Mouse (Mus musculus): Measurements from ENCODE around the gene Ikzf5. TPM values are rescaled to one million over a fixed set of nuclear protein-coding genes. Genes with fewer than 3 reads are reported as not detected.
"Not testable (repeated sequence)": the region's sequence is repeated elsewhere in the genome, so short reads cannot be mapped to it uniquely, and the experiment has no call there.

Gene Ikzf5
- total RNA-seq, 2 experiments from 2014 or later: 35.4 to 36.2 TPM

- DNase-seq: no peak
- intact Hi-C loops (cut with DNase I): no loop called here
- H3K27ac ChIP-seq: peak overlapping the region; percentile 96
- no peak for TF ChIP-seq CTCF (IDR thresholded peaks at IDR 0.05)
- peak overlapping the region; percentile 74 for H3K4me3 ChIP-seq
Observed at GRCm38 (mm10) chr7:131409321-131409987, 867 bp downstream of the Ikzf5 start.

GRCm38 (mm10) chr7:131391761-131392160 is 18.6 kb downstream of the Ikzf5 start:
- H3K27ac ChIP-seq; intact Hi-C loops (cut with DNase I); H3K4me3 ChIP-seq; DNase-seq: not testable (repeated sequence)

GRCm38 (mm10) chr7:131371880-131372651 is 38.3 kb downstream of the Ikzf5 start:
- intact Hi-C loops (cut with DNase I): no loop called here
- no peak for TF ChIP-seq CTCF (IDR thresholded peaks at IDR 0.05)
- Histone ChIP-seq H3K27ac (peak overlapping the region; percentile 97), H3K4me3 (peak overlapping the region; percentile 88)
- no peak for DNase-seq

GRCm38 (mm10) chr7:131371470-131371860 is 38.9 kb downstream of the Ikzf5 start:
- Histone ChIP-seq H3K4me3 (peak overlapping the region; percentile 88), H3K27ac (peak overlapping the region; percentile 97)
- no peak for TF ChIP-seq CTCF (IDR thresholded peaks at IDR 0.05)
- no peak for DNase-seq
- intact Hi-C loops (cut with DNase I): no loop called here

GRCm38 (mm10) chr7:131370648-131371469 is 39.5 kb downstream of the Ikzf5 start, which contains the start of gene Pstk:
Gene Pstk (plus strand): TSS chr7:131371141.
- Histone ChIP-seq H3K27ac (peak within 1 kb of the TSS; percentile 97), H3K4me3 (peak within 1 kb of the TSS; percentile 88)
- peak; percentile 93; the same call in 1 of the 2 replicates for TF ChIP-seq CTCF (IDR thresholded peaks at IDR 0.05)
- DNase-seq: peak; percentile 93
- intact Hi-C loops (cut with DNase I): no loop called here

- Histone ChIP-seq H3K27ac (no peak overlapping the region), H3K4me3 (no peak overlapping the region)
- no peak for TF ChIP-seq CTCF (IDR thresholded peaks at IDR 0.05)
- DNase-seq: no peak
- intact Hi-C loops (cut with DNase I): loop anchor here (10.0 kb wide), 1 partner anchor 191 kb away; no protein-coding TSS in a partner anchor
Observed at GRCm38 (mm10) chr7:131364131-131364530, 46.2 kb downstream of the Ikzf5 start.

GRCm38 (mm10) chr7:131362615-131363300 is 47.6 kb downstream of the Ikzf5 start, which contains the start of gene 2310057M21Rik:
Gene 2310057M21Rik (minus strand): TSS chr7:131362759.
- peak within 1 kb of the TSS; percentile 97 for H3K4me3 ChIP-seq
- peak; percentile 97 for DNase-seq
- H3K27ac ChIP-seq: peak within 1 kb of the TSS; percentile 97
- intact Hi-C loops (cut with DNase I): loop anchor here (2.0 to 10.0 kb wide), 2 partner anchors 48 to 192 kb away; partner anchors contain the start of genes Acadsb and Ikzf5
- TF ChIP-seq CTCF (IDR thresholded peaks at IDR 0.05): no peak

GRCm38 (mm10) chr7:131362269-131362614 is 48.1 kb downstream of the Ikzf5 start:
- intact Hi-C loops (cut with DNase I): loop anchor here (2.0 to 10.0 kb wide), 2 partner anchors 49 to 193 kb away; partner anchors contain the start of genes Acadsb and Ikzf5
- H3K27ac ChIP-seq: peak overlapping the region; percentile 97
- H3K4me3 ChIP-seq: peak overlapping the region; percentile 97
- peak; percentile 90 for DNase-seq
- no peak for TF ChIP-seq CTCF (IDR thresholded peaks at IDR 0.05)

- DNase-seq: no peak
- Histone ChIP-seq H3K4me3 (no peak overlapping the region), H3K27ac (no peak overlapping the region)
- no peak for TF ChIP-seq CTCF (IDR thresholded peaks at IDR 0.05)
- intact Hi-C loops (cut with DNase I): no loop called here
Observed at GRCm38 (mm10) chr7:131356105-131356504, 54.2 kb downstream of the Ikzf5 start.

GRCm38 (mm10) chr7:131345856-131346541 is 64.3 kb downstream of the Ikzf5 start:
- Histone ChIP-seq H3K27ac (peak overlapping the region; percentile 20), H3K4me3 (no peak overlapping the region)
- no peak for TF ChIP-seq CTCF (IDR thresholded peaks at IDR 0.05)
- DNase-seq: peak; percentile 33
- intact Hi-C loops (cut with DNase I): no loop called here

Other genes starting within 250 kb of the Ikzf5 start
- gene 5430419D17Rik, start 236.1 kb downstream of the Ikzf5 start, total RNA-seq (2021): not detected
- gene Cuzd1, start 88.2 kb downstream of the Ikzf5 start, total RNA-seq (2021): under 1 TPM; 0.38 to 0.86 TPM
- gene Fam24b, start 81.0 kb downstream of the Ikzf5 start, total RNA-seq (2021): not detected
- gene Fam24a, start 76.7 kb downstream of the Ikzf5 start, total RNA-seq (2021): not detected
- 10 to 100 TPM; 18.5 to 24.0 TPM for gene 2310057M21Rik, start 47.8 kb downstream of the Ikzf5 start, total RNA-seq (2021)
- 10 to 100 TPM; 33.4 to 43.4 TPM for gene Pstk, start 39.4 kb downstream of the Ikzf5 start, total RNA-seq (2021)
- gene Acadsb, start 80 bp upstream of the Ikzf5 start, total RNA-seq (2021): 100 to 1,000 TPM; 143 to 219 TPM
- not detected for gene Hmx3, start 132.3 kb upstream of the Ikzf5 start, total RNA-seq (2021)
- not detected for gene Hmx2, start 138.3 kb upstream of the Ikzf5 start, total RNA-seq (2021)
- gene Bub3, start 149.7 kb upstream of the Ikzf5 start, total RNA-seq (2021): 10 to 100 TPM; 28.9 to 31.2 TPM